Mouse (Mus musculus): ENCODE measurements around the gene Cdc25a. TPM values are rescaled to one million over a fixed set of nuclear protein-coding genes. Genes with fewer than 3 reads are reported as not detected.

The Cdc25a gene
- polyA plus RNA-seq, 1 experiment from 2014 or later: 55.6 TPM

GRCm38 (mm10) chr9:109929131-109929530 lies 53.8 kb downstream of the Cdc25a start:
- no peak for DNase-seq (ENCODE audit: low spot score)
- WGBS: 98% methylated on average over 3 of the region's 3 CpGs
- Histone ChIP-seq H3K9me3 (replicated peaks) (no peaks in the 10 kb centered on the region), H3K4me3 (no peak overlapping the region), H3K4me1 (peaks cover 16% of the 10 kb centered on the region), H3K27me3 (ENCODE audit: low read depth, poor library complexity, severe bottlenecking) (no peaks in the 10 kb centered on the region), H3K27ac (no peak overlapping the region), H3K36me3 (no peaks in the 10 kb centered on the region)

GRCm38 (mm10) chr9:109930063-109930462 lies 54.7 kb downstream of the Cdc25a start:
- DNase-seq (ENCODE audit: low spot score): no peak
- H3K4me1 ChIP-seq: peaks cover 16% of the 10 kb centered on the region
- H3K9me3 ChIP-seq (replicated peaks): no peaks in the 10 kb centered on the region
- no peaks in the 10 kb centered on the region for H3K36me3 ChIP-seq
- no peak overlapping the region for H3K4me3 ChIP-seq
- H3K27me3 ChIP-seq (ENCODE audit: low read depth, poor library complexity, severe bottlenecking): no peaks in the 10 kb centered on the region
- WGBS: 93% methylated on average over 5 of the region's 5 CpGs
- H3K27ac ChIP-seq: no peak overlapping the region

- 67% methylated on average over 6 of the region's 6 CpGs for WGBS
These were observed 55.4 kb downstream of the Cdc25a start for GRCm38 (mm10) chr9:109930752-109931151.

GRCm38 (mm10) chr9:109931257-109932171 lies 56.1 kb downstream of the Cdc25a start, which contains the start of gene Map4:
Map4 (plus strand) TSS chr9:109931460.
- Histone ChIP-seq H3K36me3 (no peaks in the 10 kb centered on the region), H3K4me3 (peak within 1 kb of the TSS; percentile 90), H3K27me3 (ENCODE audit: low read depth, poor library complexity, severe bottlenecking) (no peaks in the 10 kb centered on the region), H3K27ac (peak within 1 kb of the TSS; percentile 92), H3K9me3 (replicated peaks) (no peaks in the 10 kb centered on the region), H3K4me1 (peaks cover 16% of the 10 kb centered on the region)
- peak; percentile 95 for DNase-seq (ENCODE audit: low spot score)
- under 1% methylated on average over 94 of the region's 94 CpGs for WGBS

More at GRCm38 (mm10) chr9:109930752-109931151, 55.4 kb downstream of the Cdc25a start:
- DNase-seq (ENCODE audit: low spot score): no peak
- H3K4me3 ChIP-seq: peak overlapping the region; percentile 90
- H3K27me3 ChIP-seq (ENCODE audit: low read depth, poor library complexity, severe bottlenecking): no peaks in the 10 kb centered on the region
- peaks cover 16% of the 10 kb centered on the region for H3K4me1 ChIP-seq
- H3K9me3 ChIP-seq (replicated peaks): no peaks in the 10 kb centered on the region
- no peaks in the 10 kb centered on the region for H3K36me3 ChIP-seq
- H3K27ac ChIP-seq: peak overlapping the region; percentile 92

- H3K36me3 ChIP-seq: no peaks in the 10 kb centered on the region
- H3K27ac ChIP-seq: peak overlapping the region; percentile 92
- no peak for DNase-seq (ENCODE audit: low spot score)
- H3K4me1 ChIP-seq: peaks cover 16% of the 10 kb centered on the region
- WGBS: 1% methylated on average over 20 of the region's 20 CpGs
- peak overlapping the region; percentile 90 for H3K4me3 ChIP-seq
- H3K9me3 ChIP-seq (replicated peaks): no peaks in the 10 kb centered on the region
- no peaks in the 10 kb centered on the region for H3K27me3 ChIP-seq (ENCODE audit: low read depth, poor library complexity, severe bottlenecking)
These were observed 57.0 kb downstream of the Cdc25a start for GRCm38 (mm10) chr9:109932361-109932755.

GRCm38 (mm10) chr9:109932756-109933375 lies 57.5 kb downstream of the Cdc25a start:
- peak overlapping the region; percentile 92 for H3K27ac ChIP-seq
- no peaks in the 10 kb centered on the region for H3K9me3 ChIP-seq (replicated peaks)
- H3K27me3 ChIP-seq (ENCODE audit: low read depth, poor library complexity, severe bottlenecking): no peaks in the 10 kb centered on the region
- H3K4me1 ChIP-seq: peaks cover 16% of the 10 kb centered on the region
- H3K4me3 ChIP-seq: peak overlapping the region; percentile 90
- 1% methylated on average over 12 of the region's 12 CpGs for WGBS
- no peaks in the 10 kb centered on the region for H3K36me3 ChIP-seq
- DNase-seq (ENCODE audit: low spot score): peak; percentile 56

GRCm38 (mm10) chr9:109939401-109939800 lies 64.0 kb downstream of the Cdc25a start:
- no peaks in the 10 kb centered on the region for H3K27me3 ChIP-seq (ENCODE audit: low read depth, poor library complexity, severe bottlenecking)
- no peak overlapping the region for H3K4me3 ChIP-seq
- no peaks in the 10 kb centered on the region for H3K4me1 ChIP-seq
- H3K36me3 ChIP-seq: no peaks in the 10 kb centered on the region
- no peaks in the 10 kb centered on the region for H3K9me3 ChIP-seq (replicated peaks)
- no peak overlapping the region for H3K27ac ChIP-seq
- WGBS: 92% methylated on average over 3 of the region's 3 CpGs
- no peak for DNase-seq (ENCODE audit: low spot score)

- WGBS: 90% methylated on average over 4 of the region's 4 CpGs
- Histone ChIP-seq H3K27ac (no peak overlapping the region), H3K4me3 (no peak overlapping the region), H3K27me3 (ENCODE audit: low read depth, poor library complexity, severe bottlenecking) (no peaks in the 10 kb centered on the region), H3K4me1 (no peaks in the 10 kb centered on the region), H3K36me3 (no peaks in the 10 kb centered on the region), H3K9me3 (replicated peaks) (no peaks in the 10 kb centered on the region)
- DNase-seq (ENCODE audit: low spot score): no peak
These were observed 67.4 kb downstream of the Cdc25a start for GRCm38 (mm10) chr9:109942796-109943195.

Small RNAs within 50 kb of the gene (microRNA-seq; reads per million reads assigned to microRNA genes)
- gene Mir7089: 1.5 reads per million

Other genes starting within 250 kb of the Cdc25a start
- not detected in 2 replicates for gene Fbxw24, start 249.5 kb upstream of the Cdc25a start, polyA plus RNA-seq (2016; fragmentation: Nextera tagmentation; extraction: Ambion mirVana)
- not detected in 2 replicates for gene Fbxw25, start 210.9 kb upstream of the Cdc25a start, polyA plus RNA-seq (2016; fragmentation: Nextera tagmentation; extraction: Ambion mirVana)
- gene Fbxw18, start 172.9 kb upstream of the Cdc25a start, polyA plus RNA-seq (2016; fragmentation: Nextera tagmentation; extraction: Ambion mirVana): not detected in 2 replicates
- gene Fbxw26, start 129.5 kb upstream of the Cdc25a start, polyA plus RNA-seq (2016; fragmentation: Nextera tagmentation; extraction: Ambion mirVana): not detected in 2 replicates
- gene Fbxw27, start 84.9 kb upstream of the Cdc25a start, polyA plus RNA-seq (2016; fragmentation: Nextera tagmentation; extraction: Ambion mirVana): not detected in 2 replicates
- gene Spink8, start 63.3 kb upstream of the Cdc25a start, polyA plus RNA-seq (2016; fragmentation: Nextera tagmentation; extraction: Ambion mirVana): not detected in 2 replicates
- 103 and 117 TPM in 2 replicates for gene Nme6, start 42.8 kb upstream of the Cdc25a start, polyA plus RNA-seq (2016; fragmentation: Nextera tagmentation; extraction: Ambion mirVana)
- not detected in 2 replicates for gene Camp, start 26.0 kb upstream of the Cdc25a start, polyA plus RNA-seq (2016; fragmentation: Nextera tagmentation; extraction: Ambion mirVana)
- 37.3 and 43.9 TPM in 2 replicates for gene Map4, start 55.9 kb downstream of the Cdc25a start, polyA plus RNA-seq (2016; fragmentation: Nextera tagmentation; extraction: Ambion mirVana)
- gene Smarcc1, start 242.1 kb downstream of the Cdc25a start, polyA plus RNA-seq (2016; fragmentation: Nextera tagmentation; extraction: Ambion mirVana): 208 and 227 TPM in 2 replicates
- gene Dhx30, start 242.3 kb downstream of the Cdc25a start, polyA plus RNA-seq (2016; fragmentation: Nextera tagmentation; extraction: Ambion mirVana): 195 and 219 TPM in 2 replicates